Mouse (Mus musculus) stomach, postnatal 0 days (tissue): ENCODE measurements around the gene Fhl1.

Source experiments
- CTCF ChIP-seq: IDR thresholded peaks from 2 replicates; pipeline ENCODE4 v1.5.1; 2016; ENCODE audit warnings: antibody characterized with exemption, low read depth, mild to moderate bottlenecking, moderate library complexity
- EP300 ChIP-seq: optimal IDR thresholded peaks from 2 replicates; pipeline ENCODE3; 2016; ENCODE audit warnings: antibody characterized with exemption

DNA sequence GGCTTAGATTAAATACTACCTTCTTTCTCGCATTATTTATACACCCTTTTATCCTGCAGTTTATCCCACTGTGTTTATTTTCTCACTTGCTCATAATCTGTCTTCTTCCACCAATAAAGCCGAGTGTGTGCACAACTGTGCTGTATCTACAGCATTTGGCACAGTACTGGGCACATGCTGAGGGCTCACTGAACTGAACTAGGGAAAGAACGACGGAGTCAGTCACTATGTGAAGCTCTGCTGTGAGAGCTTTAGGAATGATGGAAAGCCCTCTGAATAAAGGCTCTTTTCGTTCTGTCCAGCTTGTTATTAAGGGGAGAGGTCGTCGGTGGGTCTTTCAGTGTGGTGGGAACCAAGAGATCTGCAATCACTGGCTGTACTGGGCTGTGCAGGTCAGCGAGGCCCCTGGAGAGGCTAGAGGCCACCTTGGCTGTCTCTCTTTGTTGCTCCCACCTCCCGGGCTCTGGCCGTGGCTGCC lies 720 bp upstream of the Fhl1 start:
- TF ChIP-seq CTCF (no peak), EP300 (no peak)
